Mouse (Mus musculus) urinary bladder, postnatal 36 days (tissue): ENCODE data around the gene Bcl11a.
"Not testable (repeated sequence)": the region's sequence is repeated elsewhere in the genome, so short reads cannot be mapped to it uniquely, and the experiment has no call there.

Experiments
- DNase-seq, 2 experiments: peaks; one replicate each; pipeline ENCODE4 v3.0.0; 2022; ENCODE audit warnings: low spot score in 2 of 2, mixed read lengths in 1 of 2

Gene Bcl11a

GRCm38 (mm10) chr11:24099215-24099614 lies 21.4 kb downstream of the Bcl11a start:
- DNase-seq: no peak

GRCm38 (mm10) chr11:24099886-24100293 lies 22.0 kb downstream of the Bcl11a start:
- no peak for DNase-seq

DNA sequence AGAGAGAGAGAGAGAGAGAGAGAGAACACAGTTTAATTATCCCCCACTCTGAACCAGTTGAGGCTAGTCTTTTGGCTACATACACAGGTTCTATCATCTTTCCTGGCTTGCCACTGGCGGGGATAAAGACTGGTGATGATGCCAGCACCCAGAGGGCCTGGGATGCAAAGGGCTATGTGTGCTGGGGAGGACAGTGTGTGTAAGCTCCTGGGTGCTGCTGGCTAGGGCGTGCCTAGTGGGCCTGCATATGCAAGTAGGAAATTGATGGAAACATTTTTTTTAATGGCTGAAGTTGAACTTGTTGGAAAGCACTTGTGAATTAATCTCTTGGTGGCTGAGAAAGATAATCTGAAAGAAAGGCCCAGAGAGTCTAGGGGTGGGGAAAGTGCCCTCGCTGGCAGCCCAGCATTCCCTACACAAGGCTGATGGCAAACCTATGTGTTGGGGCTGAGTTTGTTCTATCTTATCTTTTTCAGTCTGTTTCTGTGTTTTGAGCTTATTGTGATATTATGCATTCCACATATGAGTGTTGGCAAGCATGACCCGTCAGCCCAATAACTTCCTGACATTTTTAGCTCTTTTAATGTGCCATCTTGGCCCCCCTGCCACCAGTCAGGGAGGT lies 22.7 kb downstream of the Bcl11a start:
- DNase-seq: no peak

DNA sequence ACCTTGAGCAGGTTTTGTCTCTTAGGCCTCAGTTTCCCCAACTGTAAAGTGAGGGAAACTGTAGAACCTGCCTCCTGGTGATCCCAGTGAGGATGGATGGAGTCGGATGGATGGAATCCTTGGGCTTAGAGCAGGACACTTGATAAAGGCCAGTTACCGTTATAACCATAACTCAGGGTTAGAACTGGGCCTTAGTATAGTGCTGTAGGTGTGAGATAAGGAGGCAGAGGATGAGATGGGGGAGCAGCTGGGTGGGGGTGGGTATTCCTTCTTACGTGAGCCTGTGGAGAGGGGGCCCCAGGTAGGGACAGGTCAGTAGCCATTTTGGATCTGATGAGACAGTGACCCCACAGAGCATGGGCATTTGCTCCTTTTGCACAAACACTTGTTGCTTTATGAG lies 23.8 kb downstream of the Bcl11a start:
- DNase-seq: no peak

DNA sequence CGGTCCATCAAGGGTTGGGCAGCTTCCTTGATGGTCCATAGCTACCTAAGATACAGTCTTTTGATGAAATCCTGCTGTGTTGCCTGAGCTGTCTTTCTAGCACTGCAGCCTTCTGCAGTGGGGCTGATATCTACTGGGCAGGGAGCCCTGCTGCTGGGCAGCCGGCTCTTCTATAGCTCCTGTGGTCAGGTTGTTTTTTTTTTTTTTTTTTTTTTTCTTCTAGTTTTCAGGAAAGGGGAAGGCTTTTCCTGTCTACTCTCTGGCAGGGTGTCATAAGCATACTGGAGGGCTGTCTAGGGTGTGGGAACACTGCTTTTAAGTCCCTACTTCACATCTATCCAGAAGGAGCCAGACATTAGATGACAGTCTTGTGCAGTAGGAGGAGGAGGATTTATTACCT lies 24.5 kb downstream of the Bcl11a start:
- DNase-seq: no peak

DNA sequence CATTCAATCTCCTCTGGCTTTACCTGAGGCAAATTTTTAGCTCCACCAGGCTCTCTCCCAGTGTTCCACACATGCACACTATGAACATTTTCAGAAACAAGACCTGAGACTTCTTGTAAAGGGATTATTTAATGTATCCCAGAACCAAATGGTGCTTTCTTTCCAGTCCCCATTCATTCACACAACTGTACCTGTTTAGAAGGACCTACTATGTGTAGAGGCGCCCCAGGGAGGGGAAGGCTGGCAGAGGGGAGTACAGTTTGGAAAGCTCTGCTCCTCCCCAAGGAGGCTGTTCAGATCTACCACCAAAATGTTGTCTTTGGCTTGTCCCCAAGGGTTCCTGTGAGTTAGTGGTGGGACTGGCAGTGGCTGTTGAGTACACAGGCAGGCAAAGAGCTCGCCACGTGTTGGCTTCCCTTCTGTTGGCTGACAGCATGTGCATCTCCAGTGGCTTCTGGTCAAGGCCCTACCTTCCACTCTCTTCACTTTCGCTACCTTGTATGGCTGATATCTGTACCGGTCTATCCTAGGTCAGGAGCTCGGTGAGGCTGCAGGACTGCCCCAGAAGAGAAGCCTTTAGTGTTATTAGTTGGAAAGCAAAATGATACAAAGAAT lies 25.4 kb downstream of the Bcl11a start:
- DNase-seq: no peak

- no peak for DNase-seq
These were observed 29.6 kb downstream of the Bcl11a start for GRCm38 (mm10) chr11:24107414-24107813.

DNA sequence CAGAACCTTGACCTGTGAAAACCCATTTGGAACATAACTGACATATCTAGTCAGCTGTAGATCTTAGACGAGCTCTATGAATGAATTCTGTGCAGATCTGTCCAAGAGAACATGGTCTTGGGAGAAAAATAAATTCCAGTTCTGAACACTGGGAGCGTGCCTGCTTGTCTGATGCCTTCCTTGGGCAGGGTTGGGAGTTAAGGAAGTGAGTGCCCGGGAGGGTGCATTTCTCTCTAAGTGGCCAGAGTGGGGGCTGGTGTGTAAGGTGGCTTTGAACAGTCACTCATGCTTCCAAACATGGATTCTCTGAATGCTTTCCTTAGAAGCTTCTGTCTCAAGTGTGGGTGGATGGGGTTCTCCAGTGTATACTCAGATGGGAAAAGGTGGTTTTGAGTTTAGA lies 31.1 kb downstream of the Bcl11a start:
- no peak for DNase-seq

DNA sequence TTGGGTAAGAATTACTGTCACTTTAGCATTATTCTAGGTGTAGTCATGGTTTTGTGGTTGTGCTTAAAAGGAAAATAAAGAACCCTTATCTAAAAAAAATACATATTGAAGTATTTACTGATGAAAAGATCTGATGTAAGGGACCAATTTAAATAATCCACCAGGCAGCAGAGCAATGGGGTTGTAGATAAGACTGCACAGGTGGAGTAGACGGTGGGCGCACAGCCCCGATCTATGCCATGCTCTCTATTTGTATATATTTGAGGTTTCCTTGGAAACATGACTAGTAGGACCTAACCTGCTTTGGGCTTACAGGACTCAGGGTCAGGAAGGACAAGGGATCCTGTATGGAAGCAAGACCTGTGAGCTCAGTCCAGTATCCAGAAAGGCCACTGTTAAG lies 31.5 kb downstream of the Bcl11a start:
- DNase-seq: no peak

DNA sequence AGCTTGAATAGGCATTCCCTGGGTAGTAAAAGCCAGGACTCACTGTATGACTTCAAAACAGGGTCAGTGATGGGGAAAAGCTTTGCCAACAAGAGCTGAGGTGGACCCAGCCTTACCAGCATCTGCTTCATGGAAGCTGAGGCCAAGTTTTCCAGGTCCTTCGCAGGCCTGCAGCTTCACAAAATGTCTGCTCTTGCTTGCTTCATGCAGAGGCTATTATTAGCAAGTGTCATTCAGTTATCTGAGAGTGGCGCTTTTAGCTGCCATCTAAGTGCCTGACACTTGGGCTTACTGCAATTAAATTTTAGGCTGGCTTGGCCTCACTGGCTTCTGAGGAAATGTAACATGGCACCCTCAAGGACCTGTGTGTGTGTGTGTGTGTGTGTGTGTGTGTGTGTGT lies 32.3 kb downstream of the Bcl11a start:
- DNase-seq: no peak

DNA sequence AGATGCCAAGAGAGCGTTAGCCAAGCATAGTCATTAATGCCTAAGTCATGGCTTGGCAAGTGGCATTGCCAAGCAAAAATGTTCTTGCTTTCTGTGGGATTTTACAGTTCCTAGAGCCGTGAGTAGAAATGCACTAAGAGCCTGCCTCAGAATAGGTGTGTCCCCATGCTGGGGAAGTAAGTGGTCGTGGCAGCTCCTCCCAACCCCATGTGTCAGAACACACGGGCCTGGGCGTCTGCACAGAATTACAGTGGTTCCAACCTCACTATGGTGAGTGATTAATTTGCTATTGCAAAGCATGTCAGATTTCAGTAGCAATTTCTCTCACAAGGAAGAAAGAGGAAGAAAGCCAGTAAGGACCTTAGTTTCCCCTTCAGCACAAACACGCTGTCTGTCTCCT lies 33.9 kb downstream of the Bcl11a start:
- no peak for DNase-seq

DNA sequence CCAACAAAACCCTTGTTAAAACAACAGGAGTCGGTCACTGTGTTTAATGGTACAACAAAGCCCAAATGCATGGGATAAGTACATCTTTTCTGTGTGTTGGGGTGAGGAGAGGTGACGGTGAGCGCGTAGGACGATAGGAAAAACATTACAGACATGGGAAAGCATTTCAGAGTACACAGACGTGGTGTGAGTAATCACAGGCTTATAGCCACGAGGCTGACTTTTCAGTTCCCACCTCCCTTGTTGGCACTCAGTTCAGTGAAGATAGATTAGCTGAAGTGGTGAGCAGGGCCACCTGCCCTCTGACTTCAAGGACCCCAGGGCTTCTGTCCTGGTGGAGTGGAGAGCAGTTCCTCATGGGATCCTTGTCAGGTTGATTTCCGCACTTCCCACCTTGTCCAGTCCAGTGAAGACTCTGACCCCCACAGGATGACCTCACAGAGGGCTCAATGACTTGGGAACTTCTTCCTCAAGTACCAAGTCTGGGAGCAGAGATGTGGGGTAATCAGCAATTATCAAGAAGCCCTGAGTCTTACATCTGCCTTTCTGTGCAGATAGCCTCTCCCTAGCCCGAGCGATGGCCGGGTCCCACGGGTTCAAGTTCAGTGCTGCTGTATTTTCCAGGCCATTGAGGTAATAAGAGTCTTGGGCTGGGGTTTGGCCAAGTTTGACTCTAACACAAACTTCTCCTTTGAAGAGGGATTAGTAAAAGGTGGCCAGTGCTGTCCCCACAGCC lies 37.3 kb downstream of the Bcl11a start:
- no peak for DNase-seq

DNA sequence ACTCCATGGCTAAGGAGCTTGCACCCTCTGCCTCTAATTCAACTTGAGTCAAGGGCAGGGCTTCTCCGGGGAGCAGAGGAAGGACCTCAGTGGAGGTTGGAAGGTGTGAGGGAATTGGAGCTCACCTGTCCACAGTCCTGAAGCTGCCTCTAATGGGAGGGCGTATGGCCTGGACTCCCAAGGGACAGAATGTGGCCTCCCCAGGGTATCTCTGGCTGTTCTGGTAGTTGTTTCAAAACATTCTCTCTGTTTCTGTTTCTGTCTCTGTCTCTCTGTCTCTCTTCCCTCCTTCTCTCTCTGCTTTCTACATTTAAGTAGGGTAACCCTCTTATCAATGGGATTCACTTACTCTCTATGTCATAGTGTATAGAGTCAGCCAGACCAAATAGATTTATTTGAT lies 38.2 kb downstream of the Bcl11a start:
- DNase-seq: no peak

GRCm38 (mm10) chr11:24116582-24117318 lies 38.9 kb downstream of the Bcl11a start:
- no peak for DNase-seq

DNA sequence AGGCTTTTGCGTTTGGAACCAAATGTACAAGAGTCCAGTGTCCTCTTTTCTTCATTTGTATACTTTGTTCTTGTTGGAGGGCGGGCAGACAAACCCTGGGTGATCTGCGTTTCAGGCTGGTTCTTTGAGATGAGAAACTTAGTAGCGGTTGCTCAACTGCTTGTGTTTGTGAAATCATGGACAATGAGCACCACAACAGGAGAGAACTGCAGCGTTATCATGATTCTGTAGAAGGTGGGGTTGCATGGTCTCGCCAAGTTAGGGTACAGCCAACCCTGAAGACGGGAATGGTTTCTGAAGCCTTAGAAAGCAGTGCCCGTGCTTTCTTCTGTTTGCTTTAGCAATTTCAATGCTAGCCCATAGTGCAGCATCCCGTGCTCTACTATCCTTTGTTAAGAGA lies 43.3 kb downstream of the Bcl11a start:
- no peak for DNase-seq

- DNase-seq: no peak
These were observed 45.0 kb downstream of the Bcl11a start for GRCm38 (mm10) chr11:24122899-24123298.

GRCm38 (mm10) chr11:24123991-24124390 lies 46.1 kb downstream of the Bcl11a start:
- DNase-seq: no peak

GRCm38 (mm10) chr11:24125098-24125497 lies 47.2 kb downstream of the Bcl11a start:
- no peak for DNase-seq

DNA sequence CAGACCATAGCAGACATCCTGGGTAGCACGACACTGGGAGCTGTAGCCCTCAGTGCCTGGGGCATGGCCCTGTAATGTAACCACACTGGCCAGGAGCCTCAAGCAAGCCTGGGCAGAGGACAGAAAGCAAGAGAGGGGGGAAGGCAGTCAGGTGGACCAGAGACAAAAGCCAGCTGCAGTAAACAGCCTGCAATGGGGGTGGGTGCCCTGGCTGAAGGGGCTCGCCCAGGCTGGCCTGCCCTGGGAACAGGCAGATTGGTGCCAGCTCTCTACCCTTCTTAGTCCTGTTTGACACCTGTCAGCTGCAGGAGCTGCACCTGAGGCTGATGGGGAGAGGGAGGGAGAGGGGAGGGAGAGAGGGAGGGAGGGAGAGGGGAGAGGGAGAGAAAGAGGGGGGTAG lies 50.1 kb downstream of the Bcl11a start:
- no peak for DNase-seq

- not testable (repeated sequence) for DNase-seq
These were observed 51.0 kb downstream of the Bcl11a start for GRCm38 (mm10) chr11:24128880-24129279.

DNA sequence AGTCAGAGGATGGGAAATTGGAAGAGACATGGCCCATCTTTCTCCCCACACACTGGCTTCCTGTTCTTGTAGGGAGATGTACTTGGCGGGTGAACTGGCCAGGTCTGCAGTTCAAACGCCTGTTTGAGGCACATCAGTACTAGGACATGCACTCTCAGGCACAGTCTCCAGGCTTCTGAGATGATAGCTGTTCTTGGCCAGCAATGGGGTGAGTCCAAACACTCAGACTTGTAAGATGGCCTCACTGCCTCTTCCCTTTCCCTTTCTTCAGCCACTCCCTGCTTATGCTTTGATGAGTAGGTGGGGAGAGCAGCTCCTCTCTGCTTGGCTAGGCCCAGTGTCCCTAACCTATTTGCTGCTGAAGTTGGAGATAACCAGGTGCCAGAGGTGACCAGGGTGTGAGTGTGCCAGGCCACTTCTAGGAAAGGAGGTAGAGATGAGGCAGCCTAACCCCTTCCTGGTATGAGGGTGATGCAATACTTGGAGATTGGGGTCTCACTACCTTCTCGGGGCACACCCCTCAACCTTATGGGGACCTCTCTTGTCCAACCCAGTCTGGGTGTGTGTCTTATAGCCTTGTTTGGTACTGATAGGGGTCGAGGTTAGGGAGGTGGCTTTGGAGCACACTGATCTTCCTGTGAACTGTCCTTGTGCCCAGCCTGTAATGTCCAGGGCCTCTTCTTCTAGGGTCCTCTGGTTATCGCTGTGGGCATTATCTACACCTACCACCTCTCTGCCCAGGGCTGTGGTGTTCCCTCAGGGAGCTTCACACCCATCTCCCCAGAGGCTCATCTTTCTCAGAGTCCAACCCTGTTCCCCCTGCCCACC lies 51.7 kb downstream of the Bcl11a start:
- DNase-seq: no peak
